Mouse (Mus musculus): Measurements from ENCODE around the gene St13. TPM values are rescaled to one million over a fixed set of nuclear protein-coding genes. Genes with fewer than 3 reads are reported as not detected.

Gene St13
- polyA plus RNA-seq, 1 experiment = 12.6 TPM

GRCm38 (mm10) chr15:81368601-81369000 is 31.3 kb downstream of the St13 start:
- DNase-seq (ENCODE audit: low read depth, low spot score) = no peak
- 28% methylated on average over 1 of the region's 1 CpGs for WGBS

GRCm38 (mm10) chr15:81366241-81366640 is 33.6 kb downstream of the St13 start:
- 52% methylated on average over 4 of the region's 4 CpGs for WGBS
- no peak for DNase-seq (ENCODE audit: low read depth, low spot score)

DNA sequence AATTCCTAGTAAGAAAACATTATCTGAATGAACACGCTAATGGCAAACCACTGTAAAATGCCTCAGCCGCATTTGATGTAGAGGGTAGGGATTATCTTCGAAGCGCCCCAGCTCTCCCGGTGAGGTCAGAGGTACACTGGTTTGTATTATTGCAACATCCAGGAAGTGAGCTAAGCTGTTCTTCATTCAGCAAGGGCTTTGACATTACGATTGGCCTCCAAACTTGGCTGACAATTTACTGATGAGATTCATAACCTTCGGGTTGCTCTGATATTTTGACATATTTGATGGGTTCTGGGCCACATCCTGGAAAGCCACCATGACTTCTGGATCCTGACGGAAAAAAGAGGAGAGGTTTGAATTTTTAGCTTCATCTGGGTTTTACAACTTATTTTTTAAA is 34.6 kb downstream of the St13 start:
- no peak for DNase-seq (ENCODE audit: low read depth, low spot score)
- 54% methylated on average over 8 of the region's 8 CpGs for WGBS

- no peak for DNase-seq (ENCODE audit: low read depth, low spot score)
- 78% methylated on average over 1 of the region's 1 CpGs for WGBS
Measured at GRCm38 (mm10) chr15:81364271-81364670, 35.6 kb downstream of the St13 start.

GRCm38 (mm10) chr15:81362501-81362900 is 37.4 kb downstream of the St13 start:
- WGBS = 65% methylated on average over 1 of the region's 1 CpGs
- no peak for DNase-seq (ENCODE audit: low read depth, low spot score)

DNA sequence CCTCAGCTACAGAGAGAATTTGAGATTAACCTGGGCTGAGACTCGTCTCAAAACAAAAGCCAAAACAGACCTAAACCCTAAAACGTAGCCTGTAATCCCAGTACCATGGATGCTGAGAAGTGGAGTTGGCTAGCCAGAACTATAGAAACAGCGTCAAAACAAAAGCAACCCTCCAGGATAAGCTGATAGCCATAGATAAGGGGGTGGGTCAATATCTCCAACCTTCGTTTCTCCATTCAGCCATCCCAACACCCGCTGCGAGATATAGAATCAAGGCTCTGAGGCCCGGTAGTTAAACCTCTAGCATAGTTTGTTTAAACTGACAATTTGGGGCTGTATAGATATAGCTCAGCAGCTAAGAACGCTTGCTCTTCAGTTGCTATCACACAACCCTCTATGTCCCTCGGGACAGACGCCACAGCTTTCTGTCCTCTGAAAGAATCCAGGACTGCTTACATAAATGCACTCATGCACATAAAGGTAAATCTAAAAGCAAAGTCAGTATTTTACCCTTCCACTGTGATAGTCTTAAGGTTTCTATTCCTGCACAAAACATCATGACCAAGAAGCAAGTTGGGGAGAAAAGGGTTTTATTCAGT is 38.4 kb downstream of the St13 start:
- no peak for DNase-seq (ENCODE audit: low read depth, low spot score)
- 36% methylated on average over 10 of the region's 10 CpGs for WGBS

DNA sequence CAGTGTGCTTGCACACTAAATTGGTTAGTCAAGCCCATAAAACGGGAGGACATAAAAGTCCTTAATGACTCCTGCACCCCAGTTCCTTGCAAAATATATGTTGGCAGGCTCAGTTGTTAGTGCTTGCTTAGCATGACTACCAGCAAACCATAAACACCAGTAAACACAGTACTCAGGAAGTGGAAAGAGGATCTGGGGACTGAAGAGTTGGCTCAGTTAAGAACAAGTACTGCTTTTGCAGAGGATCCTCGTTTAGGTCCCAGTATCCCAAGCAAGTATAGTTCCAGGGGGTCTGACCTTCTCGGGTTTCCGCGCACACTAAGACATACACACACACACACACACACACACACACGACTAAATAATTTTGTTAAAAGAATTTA is 38.9 kb downstream of the St13 start:
- no peak for DNase-seq (ENCODE audit: low read depth, low spot score)
- WGBS = 27% methylated on average over 6 of the region's 6 CpGs

DNA sequence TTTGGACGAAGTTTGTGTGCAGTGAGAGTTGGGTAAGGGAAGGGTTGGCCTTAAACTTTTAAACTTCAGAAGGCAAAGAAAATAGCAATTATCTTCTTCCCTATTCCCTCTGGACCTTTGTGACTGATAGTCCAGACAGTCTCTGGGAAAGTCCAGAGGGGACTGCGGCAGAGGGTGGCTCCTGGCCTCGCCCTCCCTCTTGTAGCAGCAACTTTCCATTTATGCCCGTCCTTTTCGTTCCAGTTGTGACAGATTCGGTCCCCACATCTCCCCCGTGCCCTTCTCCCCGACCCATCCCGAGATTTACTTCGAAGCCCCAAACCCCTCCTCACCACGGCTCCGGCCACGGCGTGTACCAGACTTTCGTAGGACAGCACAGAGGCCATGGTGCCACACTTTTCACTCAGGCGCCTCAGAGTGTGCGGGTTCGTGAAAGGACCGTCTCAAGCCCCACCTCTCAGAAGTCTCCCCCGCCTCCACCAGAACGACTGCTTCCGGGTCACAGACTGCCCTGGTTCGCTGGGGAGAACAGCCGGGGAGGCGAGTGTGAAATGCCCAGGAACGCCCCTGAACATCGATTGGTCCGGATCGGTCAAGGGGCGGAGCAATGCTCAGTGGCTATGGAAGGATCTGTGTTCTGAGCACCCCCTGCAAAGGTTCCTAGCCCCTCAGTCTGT is 39.4 kb downstream of the St13 start, which contains the start of gene Slc25a17:
Gene Slc25a17, minus strand, starts transcription at position 468 of the 677 bp plus-strand sequence.
- WGBS = under 1% methylated on average over 30 of the region's 30 CpGs
- DNase-seq (ENCODE audit: low read depth, low spot score) = peak; percentile 96

DNA sequence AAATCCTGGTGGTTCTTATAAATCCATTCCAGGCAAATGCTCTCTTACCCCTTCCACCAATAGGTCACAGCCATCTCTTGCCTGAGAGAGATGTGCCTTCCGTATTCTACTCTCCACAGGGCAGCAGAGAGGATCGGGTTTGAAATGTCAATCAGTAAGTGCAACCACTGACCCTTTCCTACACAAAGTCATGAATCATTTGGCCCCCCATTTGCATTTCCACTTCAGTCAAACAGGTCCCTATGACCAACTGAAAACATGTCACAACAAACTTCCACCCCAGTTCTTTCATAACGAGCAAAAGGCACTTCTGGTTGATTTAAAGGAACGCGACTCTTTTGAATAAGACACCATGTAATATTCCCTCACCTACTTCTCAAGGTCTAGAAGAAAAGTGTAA is 40.5 kb downstream of the St13 start:
- no peak for DNase-seq (ENCODE audit: low read depth, low spot score)
- WGBS = 77% methylated on average over 5 of the region's 5 CpGs

GRCm38 (mm10) chr15:81358943-81359342 is 40.9 kb downstream of the St13 start:
- WGBS = 50% methylated on average over 3 of the region's 3 CpGs

GRCm38 (mm10) chr15:81356946-81357345 is 42.9 kb downstream of the St13 start:
- DNase-seq (ENCODE audit: low read depth, low spot score) = no peak
- 35% methylated on average over 5 of the region's 5 CpGs for WGBS

More at GRCm38 (mm10) chr15:81358943-81359342, 40.9 kb downstream of the St13 start:
- no peak for DNase-seq (ENCODE audit: low read depth, low spot score)

DNA sequence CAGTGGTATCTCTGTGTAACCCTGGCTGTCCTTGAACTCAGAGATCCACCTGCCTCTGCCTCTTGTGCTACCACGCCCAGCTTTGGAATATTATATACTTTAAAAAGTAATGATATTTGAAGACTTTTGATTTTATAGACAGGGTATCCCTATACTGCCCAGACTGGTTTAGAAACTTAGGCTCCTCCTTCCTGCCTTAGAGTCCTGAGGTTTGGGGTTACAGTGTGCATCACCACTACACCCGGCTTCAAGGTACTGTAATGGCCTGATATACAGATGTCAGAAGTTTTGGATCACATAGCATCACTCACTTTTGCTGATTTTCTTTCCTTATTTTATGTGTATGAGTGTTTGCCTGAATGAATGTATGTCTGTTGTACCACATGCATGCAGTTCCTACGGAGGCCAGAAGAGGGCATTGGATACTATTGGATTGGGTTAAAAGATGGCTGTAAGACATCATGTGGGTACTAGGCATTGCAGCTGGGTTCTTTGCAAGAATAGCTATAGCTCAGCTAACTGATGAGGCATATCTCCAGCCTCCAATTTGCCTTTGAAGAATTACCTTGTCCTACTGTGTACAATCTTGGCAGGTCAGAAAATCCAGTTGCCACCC is 44.6 kb downstream of the St13 start:
- 62% methylated on average over 3 of the region's 3 CpGs for WGBS
- peak; percentile 35 for DNase-seq (ENCODE audit: low read depth, low spot score)

- 37% methylated on average over 1 of the region's 1 CpGs for WGBS
- no peak for DNase-seq (ENCODE audit: low read depth, low spot score)
Measured at GRCm38 (mm10) chr15:81352638-81353037, 47.2 kb downstream of the St13 start.

DNA sequence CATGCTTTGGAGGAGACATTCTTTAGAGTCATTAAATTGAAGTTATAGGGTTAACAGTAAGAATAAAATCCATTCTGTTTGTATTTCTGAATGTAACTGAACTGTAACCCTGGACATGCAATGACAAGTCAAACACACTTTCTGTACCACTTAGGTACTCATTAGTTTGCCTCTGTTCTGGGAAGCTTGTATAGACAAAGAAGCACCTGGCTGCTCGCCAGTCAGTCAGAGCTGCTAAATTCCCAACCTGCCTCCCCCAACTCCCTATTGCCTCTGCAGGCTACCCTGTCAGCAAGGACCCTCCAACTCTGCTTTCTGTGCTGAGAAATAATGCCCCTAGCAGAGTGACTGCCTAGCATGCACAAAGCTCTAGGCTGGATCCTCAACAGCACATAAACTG is 49.5 kb downstream of the St13 start:
- WGBS = 68% methylated on average over 1 of the region's 1 CpGs
- DNase-seq (ENCODE audit: low read depth, low spot score) = no peak

DNA sequence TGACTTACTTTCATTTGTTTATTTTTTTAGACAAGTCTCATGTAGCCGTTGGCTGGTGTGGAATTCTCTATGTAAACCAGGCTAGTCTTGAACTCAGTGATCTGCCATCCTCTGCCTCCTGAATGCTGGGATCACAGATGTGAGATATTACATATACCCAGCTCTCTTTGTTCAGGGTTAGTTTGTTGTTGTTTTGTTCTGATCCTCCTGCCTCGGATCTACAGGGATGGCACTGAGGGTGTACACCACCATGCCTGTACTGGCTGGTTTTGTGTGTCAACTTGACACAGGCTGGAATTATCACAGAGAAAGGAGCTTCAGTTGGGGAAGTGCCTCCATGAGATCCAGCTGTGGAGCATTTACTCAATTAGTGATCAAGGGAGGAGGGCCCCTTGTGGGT is 51.5 kb downstream of the St13 start:
- WGBS = 52% methylated on average over 2 of the region's 2 CpGs
- DNase-seq (ENCODE audit: low read depth, low spot score) = no peak

- WGBS = 88% methylated on average over 2 of the region's 2 CpGs
- DNase-seq (ENCODE audit: low read depth, low spot score) = no peak
Measured at GRCm38 (mm10) chr15:81347466-81347865, 52.4 kb downstream of the St13 start.

GRCm38 (mm10) chr15:81341426-81341825 is 58.5 kb downstream of the St13 start:
- WGBS = 81% methylated on average over 2 of the region's 2 CpGs
- DNase-seq (ENCODE audit: low read depth, low spot score) = no peak

DNA sequence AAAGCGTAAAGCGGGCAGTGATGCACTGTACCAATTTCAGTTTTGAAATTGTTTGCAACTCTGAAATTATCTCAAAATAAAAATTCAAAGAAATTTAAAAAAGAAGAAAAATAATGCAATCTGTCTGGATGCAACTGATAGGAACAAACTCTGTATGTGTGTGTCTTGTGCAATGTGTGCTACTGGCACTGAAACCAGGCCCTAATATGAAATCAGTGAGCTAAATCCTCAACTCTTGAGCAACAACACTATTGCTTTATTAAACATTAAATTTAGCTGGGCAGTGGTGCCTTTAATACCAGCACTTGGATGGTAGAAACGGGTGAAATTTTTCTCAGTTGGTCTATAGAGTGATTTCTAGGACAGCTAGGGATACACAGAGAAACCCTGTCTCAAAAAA is 60.7 kb downstream of the St13 start:
- WGBS = 95% methylated on average over 3 of the region's 3 CpGs
- DNase-seq (ENCODE audit: low read depth, low spot score) = no peak

DNA sequence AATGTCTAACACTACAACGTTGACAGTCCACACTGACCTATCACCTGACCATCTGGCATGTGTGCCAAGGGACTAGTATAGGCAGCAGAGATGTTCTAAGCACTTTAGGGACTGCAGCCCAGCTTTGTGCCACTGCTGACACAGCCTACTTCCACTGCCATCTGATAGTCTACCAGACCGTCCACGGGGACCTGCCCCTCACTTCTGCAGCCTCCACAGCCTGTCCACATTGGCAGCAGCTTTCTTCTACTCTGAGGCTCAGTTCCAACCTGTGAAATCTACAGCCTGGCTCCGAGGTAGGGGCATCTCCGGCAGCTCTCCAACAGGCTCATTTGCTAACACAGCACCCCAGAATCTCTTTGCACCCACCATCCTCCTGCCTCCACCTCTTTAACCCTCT is 63.4 kb downstream of the St13 start:
- 83% methylated on average over 5 of the region's 5 CpGs for WGBS
- no peak for DNase-seq (ENCODE audit: low read depth, low spot score)

DNA sequence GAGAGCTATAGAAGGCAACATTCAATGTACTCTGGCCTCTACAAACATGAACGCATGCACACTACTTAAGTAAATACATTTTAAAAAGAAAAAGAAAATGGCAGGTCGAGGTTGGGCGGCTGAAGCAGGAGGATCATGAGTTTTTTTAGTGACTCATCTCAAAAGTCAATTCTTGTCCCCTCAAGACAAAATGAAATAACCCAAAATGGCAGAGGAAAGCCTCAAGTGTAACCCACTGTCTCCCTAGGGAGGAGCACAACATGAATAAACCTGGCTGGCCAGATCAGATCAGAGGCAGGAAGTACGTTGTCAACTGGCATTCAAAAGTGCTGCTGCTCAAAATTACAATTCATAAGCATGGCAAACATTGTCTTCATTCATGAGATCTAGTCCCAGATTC is 67.4 kb downstream of the St13 start:
- 86% methylated on average over 4 of the region's 4 CpGs for WGBS
- no peak for DNase-seq (ENCODE audit: low read depth, low spot score)

GRCm38 (mm10) chr15:81330816-81331433 is 69.0 kb downstream of the St13 start:
- DNase-seq (ENCODE audit: low read depth, low spot score) = no peak
- 37% methylated on average over 3 of the region's 3 CpGs for WGBS

Data from large intestine, adult 2 months (tissue).